Mouse (Mus musculus): ENCODE results near the gene Rasgrp1. TPM values are rescaled to one million over a fixed set of nuclear protein-coding genes. Genes with fewer than 3 reads are reported as not detected.

Rasgrp1 gene
- total and polyA plus RNA-seq, 3 experiments, result 0.15 to 1.2 (median 0.26) TPM

DNA sequence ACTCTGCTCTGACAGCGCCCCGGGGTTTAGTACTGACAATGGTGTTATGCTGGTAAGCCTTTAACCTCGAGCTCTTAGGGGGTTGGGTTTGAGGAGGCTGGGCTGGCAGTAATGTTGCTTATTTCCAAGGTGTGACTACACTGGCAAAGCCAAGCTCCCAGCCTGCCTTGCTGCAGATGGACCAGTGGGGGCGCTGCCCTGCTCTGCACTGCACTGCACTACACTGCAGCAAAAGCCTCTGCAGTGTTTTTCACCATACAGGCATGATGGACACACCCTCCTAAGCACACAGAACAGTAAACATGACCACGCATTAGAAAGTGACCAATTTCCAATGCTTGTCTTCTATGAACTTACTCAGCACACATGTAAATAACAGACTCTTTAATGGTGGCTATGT lies 11.2 kb downstream of the Rasgrp1 start:
- DNase-seq, result no peak

DNA sequence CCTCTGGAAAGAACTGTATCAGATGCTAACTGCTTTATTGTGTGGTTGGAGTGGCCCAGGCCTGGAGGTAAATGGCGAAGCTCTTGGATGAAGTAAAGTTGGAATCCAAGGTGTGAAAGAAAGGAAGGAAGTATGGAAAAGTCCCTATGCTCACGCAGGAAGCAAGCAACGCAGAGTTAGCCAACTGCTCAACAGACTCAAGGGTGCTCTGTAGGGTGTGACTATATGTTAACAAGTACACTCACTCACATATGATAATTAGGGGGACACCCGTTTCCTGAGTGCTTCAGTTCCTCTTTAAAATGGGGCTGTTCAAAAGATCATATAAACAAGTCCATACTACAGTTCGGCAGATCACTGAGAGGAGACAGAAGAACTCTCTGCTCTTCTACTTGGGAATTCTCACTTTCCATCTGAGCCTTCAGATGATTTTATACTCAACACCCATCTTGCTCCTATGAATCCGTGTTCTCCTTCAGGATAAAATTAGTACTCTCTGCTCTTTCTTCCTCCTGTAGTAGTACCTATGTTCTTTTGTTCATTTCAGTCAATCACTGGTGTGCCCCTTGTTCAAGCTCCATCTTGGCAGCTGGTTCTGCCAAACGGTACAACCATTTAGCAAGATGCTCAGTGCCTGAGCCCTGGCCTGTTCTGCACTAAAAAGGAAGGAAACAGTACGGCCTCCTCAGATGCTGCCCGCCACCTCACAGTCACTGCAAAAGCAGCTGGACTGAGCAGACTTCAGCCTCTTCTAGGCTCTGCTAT lies 14.1 kb downstream of the Rasgrp1 start:
- DNase-seq, result no peak

DNA sequence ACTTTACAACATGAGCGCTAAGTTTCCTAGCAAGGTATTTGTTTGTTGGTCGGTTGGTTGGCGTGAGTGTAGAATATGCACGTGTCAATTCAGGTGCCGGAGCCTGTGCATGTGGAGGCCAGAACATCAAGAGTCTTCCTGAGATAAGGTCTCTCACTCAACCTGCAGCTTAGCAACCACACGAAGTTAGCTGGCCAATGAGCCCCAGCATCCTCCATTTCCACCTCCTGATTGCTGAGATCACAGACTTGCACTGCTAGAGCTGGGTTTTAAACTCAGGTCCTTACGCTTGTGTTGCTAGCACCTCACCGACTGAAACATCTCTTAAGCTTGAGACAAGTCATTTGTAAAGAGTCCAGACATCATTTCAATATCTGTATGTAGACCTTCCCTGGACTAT lies 20.4 kb downstream of the Rasgrp1 start:
- DNase-seq, result no peak

DNA sequence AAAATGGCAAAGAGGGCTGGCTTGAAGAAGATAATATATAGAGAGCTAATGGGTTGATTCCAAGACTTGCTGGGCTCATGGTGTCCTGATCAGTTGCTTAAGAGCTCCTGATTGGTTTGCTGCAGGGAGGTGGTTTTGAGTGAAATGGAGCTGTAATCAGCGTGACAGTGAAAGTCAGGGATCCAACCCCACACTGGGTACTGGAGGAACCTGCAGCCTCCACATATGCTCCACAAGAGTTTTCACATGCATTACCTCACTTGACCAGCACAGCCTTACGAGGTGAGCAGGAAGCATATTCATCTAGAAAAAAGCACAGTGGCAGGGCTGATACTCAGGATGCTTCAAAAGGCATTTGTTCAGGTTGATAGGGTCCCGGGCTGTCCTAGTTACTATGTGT lies 21.6 kb downstream of the Rasgrp1 start:
- DNase-seq, result no peak

DNA sequence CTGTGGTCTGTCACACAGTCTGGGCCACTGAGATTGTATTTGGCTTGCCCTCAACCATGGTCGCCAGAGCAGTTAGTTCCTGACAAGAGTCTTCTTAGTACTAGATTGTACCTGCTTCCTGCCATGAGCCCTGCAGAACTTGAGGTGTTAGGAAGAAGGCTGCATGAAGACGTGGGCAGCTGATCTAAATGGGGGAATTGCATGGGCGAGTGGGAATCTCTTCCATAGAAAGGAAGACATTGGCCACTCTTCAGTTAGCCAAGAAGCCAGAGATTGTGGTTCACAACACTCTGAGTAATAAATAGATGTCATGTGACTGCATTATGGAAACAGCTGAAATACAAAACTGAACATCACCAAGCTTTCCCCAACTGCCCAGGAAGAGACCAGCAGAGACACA lies 23.8 kb downstream of the Rasgrp1 start:
- no peak for DNase-seq

DNA sequence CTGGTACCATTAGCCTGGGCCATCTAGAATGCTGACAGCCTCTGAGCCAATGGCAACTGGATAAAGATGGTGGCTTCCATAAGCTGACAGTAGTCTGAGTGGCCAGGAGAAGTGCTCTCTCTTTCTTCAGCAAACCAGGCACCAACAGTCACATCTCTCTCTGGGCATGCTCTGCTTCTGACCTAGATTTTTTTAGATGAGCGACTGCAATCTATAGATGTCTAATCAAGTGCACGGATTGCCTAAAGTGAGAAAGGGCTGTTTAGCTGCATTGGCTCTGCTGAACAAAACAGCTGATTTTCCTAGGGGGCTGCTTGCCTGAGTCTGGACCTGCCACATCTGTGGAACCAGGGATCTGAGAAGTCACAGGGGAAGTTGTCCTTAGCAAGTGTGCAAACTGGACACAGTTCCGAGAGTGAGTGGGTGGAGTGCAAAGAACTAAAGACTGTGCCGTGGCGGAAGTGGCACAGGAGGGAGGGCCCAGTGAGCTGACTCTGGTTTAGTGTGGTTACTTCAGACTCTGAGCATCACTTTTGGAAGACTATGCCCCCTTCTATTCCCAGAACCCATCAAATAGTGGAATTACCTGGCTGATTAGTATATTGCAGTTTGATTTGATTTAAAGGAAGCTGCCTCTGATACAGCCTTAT lies 29.1 kb downstream of the Rasgrp1 start:
- no peak for DNase-seq

DNA sequence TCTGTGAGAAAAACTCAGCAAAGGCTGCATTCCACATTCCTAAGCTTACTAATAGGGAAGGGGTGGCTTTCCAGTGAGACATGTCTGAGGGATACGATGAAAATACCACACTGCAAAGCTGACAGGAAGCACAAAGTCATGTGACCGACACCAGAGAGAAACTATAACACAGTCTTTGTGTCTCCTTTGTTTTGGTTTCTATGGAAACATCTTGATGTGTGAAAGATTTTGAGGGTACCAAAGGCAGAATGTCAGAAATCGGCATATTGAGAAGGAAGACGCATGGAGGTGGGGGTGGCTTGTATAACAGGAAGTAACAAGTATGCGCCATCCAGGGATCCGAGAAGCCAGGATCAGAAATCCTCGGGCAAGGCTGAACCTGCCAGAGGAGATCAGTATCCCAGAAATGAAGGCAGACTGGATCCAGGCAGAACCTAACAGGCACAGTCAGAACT lies 30.3 kb downstream of the Rasgrp1 start:
- DNase-seq, result no peak

DNA sequence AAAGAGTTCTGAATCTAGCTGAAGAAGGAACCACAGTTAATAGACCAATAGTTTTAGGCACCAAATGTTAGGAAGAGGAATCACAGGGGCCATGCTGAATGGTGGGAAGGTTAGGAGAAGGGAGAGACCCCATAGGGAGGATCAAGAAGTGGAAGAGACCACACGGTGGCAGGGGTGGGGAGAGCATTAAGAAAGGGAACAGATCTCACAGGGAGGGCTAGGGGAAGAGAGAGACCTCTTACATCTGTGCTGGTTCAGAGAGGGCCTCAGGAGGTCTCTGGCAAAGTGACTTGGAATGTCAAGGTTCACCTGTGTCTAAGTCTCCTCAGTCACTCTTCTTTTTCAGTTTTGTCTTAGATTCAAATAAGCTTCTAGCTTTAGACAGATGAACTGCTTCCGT lies 30.8 kb downstream of the Rasgrp1 start:
- no peak for DNase-seq

DNA sequence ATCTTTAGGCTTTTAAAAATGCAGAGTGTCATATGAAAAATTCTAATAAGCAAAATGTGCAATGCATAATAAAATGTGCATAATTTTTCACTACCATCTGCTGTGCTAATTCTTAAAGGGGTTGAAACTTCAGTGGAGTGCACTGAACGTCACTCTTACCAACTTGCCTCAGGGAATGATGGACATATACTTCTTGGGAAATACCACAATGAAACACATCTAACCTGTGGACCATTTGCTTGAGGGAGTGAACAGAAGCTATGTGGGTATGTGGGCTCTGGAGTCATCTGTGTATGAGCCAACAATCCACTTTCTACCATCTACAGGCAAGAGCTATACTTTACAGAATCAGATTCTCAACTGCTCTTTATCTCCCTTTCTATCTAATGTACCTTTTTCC lies 31.5 kb downstream of the Rasgrp1 start:
- no peak for DNase-seq

DNA sequence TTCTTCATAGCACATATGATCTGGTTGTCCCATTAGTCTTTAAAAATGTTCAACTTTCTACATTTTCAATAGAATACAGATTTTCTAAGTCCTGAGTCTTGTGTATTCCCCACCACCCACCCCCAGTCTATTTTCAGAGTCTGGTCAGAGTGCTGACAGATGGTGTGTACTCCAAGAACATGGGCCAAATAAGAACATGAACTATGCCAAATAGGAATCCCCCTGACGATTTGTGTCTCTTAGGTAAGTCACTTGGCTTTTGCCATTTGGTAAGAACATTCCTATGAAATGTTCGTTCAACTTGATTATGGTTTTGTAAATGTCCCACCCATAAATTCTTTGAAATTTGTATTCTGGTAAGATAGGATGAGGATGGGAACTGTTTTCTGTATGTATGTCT lies 33.8 kb downstream of the Rasgrp1 start:
- DNase-seq, result no peak

DNA sequence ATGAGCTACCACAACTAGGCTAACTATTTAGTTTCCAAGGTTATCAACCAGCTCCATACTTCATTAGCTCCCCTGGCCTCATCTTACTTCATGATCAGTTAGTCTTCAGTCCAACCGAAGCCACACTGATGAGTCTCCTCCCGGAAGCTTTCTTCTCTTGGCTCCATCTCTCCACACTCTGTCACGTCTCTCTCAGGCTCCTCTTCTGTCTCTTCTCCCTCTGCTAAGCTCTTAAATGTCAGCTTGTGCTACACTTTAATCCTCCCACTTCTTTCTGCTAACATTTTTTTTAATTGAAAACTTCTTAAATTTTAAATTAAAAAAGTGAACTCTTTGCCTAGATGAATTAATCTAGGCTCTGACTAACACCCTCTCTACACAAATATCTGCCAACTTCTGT lies 34.8 kb downstream of the Rasgrp1 start:
- DNase-seq, result no peak

DNA sequence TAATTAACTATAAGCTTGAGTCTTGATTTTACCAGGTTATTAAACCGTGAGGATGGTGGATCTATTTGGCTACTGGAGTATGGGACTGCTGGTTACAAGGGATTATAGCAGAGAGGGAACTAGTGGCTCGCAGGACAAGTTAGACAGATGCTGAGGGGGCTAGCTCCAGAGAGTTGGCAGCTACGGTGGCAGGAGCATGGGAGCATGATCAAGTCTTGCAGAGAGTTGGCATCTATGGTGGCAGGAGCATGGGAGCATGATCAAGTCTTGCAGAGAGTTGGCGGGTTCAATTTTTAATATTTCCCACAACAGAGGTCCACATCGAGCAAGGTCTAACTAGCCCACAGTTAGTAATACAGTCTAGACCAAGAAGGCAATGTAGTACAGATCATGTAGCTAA lies 37.9 kb downstream of the Rasgrp1 start:
- DNase-seq, result no peak

DNA sequence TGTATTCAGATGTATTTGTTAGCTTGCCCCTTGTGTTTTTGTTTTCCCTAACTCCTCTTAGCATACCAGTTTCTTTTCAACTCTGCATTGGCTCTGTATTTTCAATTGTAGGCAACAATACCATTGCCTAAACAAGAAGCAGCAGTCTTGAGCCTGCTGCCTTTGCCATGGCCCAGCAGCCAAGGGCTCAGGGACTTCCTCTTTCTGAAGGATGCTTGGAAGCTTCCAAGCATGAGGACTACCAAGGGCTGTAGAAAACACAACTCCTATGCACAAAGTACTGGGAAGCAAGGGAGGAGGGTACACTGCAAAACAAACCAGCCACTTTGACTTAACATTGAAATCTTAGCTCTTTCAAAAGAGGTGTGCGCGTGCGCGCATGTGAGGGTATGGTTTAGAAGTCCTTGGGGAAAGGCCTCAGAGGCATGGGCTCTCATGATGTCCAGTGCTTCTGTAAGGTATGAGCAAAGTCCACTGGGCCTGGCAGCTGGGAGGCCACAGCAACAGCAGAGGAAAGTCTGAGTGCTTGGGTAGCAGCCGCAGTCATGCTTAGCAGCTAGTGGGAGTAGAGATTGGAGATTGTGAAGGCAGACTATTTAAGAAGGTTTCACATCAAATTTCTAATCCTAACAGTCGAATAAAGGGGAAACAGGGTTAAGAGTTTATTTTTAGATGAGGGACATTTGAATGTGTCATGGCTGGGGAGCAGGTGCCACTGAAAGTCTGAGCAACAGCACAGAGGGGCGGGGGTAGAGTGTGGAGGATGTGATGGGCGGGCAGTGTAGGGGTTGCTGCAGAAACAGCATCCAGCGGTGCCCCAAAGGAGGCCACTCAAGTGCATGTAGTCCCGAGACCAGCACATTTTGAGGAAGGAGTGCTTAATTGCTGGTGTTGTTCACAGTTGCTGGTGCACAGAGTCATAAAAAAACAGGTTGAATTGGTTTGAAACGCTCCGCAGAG lies 39.1 kb downstream of the Rasgrp1 start:
- no peak for DNase-seq

DNA sequence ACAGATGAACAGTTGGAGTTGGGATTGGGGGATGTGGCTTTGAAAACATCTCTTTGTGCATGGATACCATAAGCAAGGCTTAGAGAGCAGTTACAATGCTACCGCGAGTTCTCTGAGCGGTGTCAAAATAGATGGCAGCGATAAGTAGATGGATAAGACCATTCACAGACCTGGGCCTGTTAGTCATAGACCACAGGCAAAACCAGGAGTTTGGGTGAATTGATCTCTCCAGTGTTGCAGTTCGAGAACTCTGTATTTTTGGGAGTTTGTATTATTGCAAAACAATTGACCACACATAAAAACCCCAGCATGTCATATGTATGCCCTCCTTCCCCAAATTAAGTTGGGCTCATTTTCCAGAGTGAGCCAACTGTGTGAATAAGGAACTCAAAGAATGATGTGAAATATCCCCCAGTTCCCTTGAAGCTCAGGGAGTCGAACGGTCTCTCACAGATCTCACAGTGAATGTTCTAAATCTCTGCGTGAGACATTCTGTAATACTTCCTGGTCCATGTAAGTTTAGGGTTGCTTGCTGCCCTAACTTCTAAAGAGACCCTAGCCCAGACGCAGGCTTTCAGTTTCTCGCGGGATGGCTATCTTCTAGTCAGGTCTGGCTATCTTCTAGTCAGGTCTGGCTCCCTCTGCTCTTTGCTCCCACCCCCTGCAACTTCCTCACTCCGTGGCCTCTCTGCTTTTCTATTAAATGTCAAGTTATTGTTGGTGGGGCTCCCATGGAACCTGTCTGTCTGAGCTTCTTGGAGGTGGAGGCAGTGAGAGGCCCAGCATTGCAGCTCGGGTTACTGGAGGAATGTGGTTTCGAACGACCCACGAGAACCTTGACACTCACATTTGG lies 43.0 kb downstream of the Rasgrp1 start:
- DNase-seq, result no peak

DNA sequence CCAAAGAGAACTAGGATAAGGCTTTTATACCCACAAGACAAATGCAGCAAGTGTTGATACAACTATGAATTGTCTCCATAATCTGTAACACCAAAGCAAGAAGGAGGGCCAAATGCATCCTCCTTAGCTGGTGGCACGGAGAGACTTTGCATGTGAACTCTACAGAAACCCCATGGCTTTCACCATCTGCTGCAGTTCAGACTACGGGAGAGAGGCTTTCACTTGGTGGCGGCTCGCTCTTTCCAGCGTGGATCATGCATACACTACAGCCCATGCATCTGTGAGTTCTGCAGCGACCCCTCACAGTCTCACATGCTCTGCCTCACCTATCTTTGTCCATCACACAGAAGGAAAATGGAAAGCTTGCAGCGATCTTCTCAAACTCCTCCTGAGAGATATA lies 54.5 kb downstream of the Rasgrp1 start:
- no peak for DNase-seq

DNA sequence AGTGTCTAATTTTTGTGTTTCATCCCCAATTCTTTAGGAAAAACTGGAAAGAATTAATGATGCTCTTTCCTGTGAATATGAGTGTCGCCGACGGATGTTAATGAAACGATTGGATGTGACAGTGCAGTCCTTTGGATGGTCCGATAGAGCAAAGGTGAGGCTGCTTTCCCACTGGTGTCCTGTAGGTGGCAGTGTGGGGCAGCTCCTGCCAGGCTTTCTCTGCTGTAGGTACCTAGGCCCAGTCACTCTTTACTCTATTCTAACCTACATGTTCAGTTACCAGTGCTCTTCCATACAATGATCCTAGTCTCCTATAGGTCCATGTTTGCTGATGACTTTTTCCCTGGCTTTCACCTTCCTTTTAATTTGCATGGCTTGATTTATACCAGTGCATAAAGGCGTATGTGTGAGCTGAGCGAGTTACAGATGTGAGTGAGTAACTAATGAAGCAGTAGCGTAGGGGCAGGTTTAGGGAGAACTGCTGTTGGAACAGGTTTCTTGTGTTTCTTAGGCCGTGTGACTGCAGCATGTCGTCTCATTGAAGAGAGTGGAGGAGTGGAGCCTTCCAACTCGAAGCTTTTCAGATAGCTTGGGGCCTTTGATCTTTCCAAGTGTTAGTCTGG lies 78.9 kb downstream of the Rasgrp1 start:
- peak; percentile 57 for DNase-seq

DNA sequence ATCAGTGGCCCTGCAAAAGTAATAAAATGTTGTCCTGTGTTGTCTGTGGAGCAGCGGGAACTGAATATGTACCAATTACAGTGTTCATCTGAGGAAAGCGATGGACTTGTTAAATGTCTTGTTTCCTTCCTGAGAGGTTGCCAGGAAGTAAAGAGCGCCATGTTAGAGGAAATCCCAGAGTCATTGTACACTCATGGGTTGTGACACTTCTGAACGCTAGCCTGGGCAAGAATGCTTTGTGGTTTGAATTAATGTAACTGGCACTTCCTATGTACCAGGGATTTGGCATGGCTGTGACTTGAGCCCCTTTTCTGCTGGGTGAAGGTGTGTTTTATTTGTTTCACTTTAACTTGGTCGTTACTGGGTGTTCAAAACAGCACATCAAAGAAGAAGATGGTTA lies 80.6 kb downstream of the Rasgrp1 start:
- DNase-seq, result no peak

DNA sequence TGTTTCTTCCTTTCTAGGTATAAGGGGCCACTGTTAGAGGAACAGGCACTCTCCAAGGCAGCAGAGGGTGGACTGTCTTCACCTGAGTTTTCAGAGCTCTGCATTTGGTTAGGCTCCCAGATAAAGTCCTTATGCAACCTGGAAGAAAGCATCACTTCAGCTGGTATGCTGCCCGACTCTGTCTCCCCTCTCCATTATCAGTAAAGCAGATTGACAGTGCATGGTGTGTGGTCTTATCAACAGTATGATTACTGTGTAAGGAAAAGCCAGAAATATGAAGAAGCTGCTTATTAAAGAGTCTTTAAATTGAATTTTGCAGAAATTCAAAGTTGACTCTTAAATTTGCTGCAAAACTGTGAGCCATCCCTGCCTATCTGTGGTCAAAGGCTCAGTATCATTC lies 85.2 kb downstream of the Rasgrp1 start:
- DNase-seq, result no peak

DNA sequence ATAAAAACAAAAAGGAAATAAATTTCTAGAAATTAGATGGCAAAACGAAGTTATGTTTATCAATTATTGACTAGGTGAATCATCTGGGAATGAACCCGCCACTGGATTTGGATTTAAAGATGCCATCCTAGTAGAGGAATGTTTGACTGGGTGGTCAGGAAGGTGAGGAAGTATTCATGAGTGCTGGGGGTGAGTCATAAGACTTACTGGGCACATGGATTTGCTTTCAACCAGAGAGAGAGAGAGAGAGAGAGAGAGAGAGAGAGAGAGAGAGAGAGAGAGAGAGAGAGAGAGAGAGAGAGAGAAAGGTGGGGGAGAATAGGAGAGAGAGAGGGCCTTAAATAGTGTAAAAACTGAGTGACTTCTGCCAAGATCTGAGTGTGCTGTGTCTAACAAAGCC lies 87.4 kb downstream of the Rasgrp1 start:
- DNase-seq, result no peak

DNA sequence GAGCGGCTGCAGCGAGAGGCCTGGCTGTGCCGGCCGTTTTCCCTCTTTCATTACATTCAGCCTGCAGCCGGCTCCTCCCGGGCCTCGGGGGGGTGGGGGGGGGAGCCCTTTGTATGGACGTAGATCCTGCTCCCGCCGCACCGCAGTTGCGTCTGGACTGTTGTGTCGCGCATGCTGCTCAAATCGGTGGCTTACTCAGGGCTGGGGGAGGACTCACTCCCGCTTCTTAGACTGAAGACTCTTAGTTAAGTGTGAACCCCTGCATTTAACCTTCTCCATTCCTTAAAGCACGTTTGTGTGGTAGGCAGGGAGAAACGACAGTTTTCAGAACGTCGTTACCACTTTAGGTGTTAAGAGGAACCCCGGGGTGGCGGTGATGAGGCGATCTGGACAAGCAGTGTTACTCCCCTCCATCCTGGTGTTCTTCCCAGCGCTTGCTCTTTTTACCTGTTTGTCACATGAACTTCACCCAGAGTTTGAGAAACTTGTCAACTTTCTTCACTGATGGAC lies 92.7 kb downstream of the Rasgrp1 start:
- no peak for DNase-seq

Data from adrenal gland, adult 2 months (tissue).